Mouse (Mus musculus): Measurements from ENCODE around the gene Ddit4.
A peak's percentile ranks its signal among the peaks of the same experiment; 100 is the strongest.

GRCm38 (mm10) chr10:59951211-59952151 is at the start of gene Ddit4:
- TF ChIP-seq MAFK (IDR thresholded peaks at IDR 0.05; ENCODE audit: insufficient read depth, low read depth, low read length): no peak
- peak; percentile 57; the same call in 1 of the 2 replicates for TF ChIP-seq HCFC1 (IDR thresholded peaks at IDR 0.05; ENCODE audit: borderline replicate concordance, insufficient read depth, low read length)
- TF ChIP-seq ZNF384 (IDR thresholded peaks at IDR 0.05; ENCODE audit: low read depth, low read length): no peak
